Mouse (Mus musculus): ENCODE data around the gene Hoxc9.

Hoxc9 gene

DNA sequence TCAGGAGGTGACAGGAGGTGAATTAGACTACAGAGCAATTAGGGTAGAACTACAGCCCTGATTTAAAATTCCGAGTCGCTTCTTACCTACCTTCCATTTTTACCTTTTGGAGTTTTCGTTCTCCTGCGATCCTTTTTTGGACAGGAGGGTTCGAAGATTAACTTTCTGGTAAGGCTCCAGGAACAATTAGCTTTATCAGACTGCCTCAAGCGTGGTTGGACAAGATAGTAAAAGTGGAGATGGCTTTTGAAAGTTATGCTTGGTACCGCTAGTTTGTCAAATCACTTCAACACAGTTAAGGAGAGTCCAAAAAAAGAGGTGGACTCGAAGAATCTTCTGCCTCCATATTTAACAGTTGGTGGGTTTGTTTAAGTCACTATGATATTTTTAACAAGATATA is 45.3 kb downstream of the Hoxc9 start:
- DNase-seq (ENCODE audit: low spot score) = no peak

GRCm38 (mm10) chr15:103024131-103024530 is 47.9 kb downstream of the Hoxc9 start:
- DNase-seq (ENCODE audit: low spot score) = no peak

- no peak for DNase-seq (ENCODE audit: low spot score)
Observed at GRCm38 (mm10) chr15:103027266-103028235, 51.3 kb downstream of the Hoxc9 start.

- no peak for DNase-seq (ENCODE audit: low spot score)
Observed at GRCm38 (mm10) chr15:103028916-103029512, 52.8 kb downstream of the Hoxc9 start.

DNA sequence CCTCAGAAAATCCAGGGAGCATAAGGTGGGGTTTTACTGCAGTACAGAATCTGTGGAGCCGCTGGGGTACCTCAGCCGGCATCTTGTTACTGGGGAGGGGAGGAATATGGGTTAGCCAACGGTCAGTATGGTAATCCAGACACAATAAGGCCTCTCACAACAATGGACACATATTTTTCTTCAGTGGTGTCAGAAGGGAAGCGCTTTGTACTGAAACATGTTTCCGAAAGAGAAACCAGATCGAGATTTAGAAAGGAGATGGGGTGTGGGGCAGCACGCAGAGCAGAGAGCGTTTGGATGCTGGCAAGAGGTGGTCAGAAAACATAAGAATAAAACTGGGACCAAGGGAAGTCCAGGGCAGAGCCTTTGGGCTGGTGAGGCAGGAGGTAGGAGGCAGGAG is 53.9 kb downstream of the Hoxc9 start:
- DNase-seq (ENCODE audit: low spot score) = no peak

DNA sequence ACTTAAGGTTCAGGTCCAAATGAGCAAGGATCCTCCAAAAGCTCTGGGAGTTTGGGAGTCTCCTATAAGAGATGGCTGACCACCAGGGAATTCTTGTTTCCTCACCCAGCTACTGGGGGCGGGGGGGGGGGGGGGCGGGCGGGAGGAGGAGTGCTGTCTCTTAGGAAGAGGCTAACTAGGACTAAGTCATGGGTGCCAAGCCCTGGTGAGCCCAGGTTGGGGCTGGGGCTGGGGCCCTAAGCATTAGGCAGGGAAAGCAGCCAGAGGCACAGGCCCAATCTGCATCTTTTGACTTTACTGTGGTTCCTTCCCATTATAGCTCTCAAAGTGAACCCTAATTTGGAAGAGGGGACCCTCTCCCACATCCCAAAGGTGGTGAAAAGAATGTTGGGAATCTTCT is 55.9 kb downstream of the Hoxc9 start:
- no peak for DNase-seq (ENCODE audit: low spot score)

GRCm38 (mm10) chr15:103032646-103033575 is 56.7 kb downstream of the Hoxc9 start:
- no peak for DNase-seq (ENCODE audit: low spot score)

DNA sequence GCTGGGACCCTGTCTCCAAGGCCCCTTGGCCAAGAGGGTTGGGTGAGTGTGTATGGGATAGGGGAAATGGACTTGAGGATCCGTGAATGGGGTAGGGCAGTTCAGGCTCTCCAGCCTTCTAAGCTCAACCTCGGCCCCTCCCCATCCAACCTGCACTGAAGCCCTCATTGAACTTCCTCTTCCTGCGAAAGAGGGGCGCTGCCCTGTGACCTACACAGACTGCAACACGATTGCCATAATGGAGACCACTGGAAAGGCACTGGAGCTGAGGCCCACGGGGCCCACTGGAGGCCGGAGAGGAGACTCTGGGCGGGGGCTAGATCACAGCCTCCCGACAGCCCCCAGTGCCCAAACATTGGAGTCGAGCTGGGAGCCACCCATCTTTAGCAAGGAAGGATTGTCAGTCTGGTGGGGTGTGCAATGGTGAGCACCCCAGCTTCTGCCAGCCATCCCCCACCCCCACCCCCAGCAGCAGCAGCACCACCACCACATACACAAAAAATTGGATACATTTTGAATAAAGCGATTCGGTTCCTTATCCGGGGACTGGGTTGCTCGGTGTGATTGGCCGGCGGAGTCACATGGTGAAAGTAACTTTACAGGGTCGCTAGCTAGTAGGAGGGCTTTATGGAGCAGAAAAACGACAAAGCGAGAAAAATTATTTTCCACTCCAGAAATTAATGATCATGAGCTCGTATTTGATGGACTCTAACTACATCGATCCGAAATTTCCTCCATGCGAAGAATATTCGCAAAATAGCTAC is 58.0 kb downstream of the Hoxc9 start:
- DNase-seq (ENCODE audit: low spot score) = no peak

Data from T-cell, adult 2 months (primary cell).